Mouse (Mus musculus): Measurements from ENCODE around the gene Ptpn3.
"Not testable (repeated sequence)": the region's sequence is repeated elsewhere in the genome, so short reads cannot be mapped to it uniquely, and the experiment has no call there.

The Ptpn3 gene

DNA sequence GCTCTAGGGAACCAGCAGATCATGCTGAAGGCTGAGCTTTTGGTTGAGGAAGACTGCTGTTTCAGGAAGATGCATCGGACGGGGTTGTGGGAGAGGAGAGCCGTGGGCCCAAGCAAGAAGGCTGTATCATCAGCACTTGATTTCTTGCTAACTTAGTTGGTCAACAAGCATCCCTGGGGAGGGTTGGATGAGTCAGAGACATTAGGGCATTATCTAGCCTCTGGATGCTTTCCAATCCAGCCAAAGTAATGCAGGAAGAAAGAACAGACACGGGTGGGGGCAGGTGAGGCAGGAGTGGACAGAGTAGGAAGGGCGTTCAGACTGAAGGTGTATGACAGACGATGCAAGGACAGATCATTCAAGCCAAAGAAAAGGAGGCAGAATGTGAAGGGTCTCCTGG, 101.0 kb downstream of the Ptpn3 start:
- Histone ChIP-seq H3K4me1 (replicated peaks; ENCODE audit: low read depth, low read length) (peaks cover 21% of the 10 kb centered on the region), H3K9me3 (ENCODE audit: low read length) (peaks cover 41% of the 10 kb centered on the region)
- TF ChIP-seq CTCF (conservative IDR thresholded peaks at IDR 0.05; ENCODE audit: low read length): no peak
- no peak for TF ChIP-seq NANOG (IDR thresholded peaks at IDR 0.05; ENCODE audit: borderline replicate concordance, low read length)
- TF ChIP-seq POU5F1 (IDR thresholded peaks at IDR 0.05; ENCODE audit: borderline replicate concordance, low read length): no peak

DNA sequence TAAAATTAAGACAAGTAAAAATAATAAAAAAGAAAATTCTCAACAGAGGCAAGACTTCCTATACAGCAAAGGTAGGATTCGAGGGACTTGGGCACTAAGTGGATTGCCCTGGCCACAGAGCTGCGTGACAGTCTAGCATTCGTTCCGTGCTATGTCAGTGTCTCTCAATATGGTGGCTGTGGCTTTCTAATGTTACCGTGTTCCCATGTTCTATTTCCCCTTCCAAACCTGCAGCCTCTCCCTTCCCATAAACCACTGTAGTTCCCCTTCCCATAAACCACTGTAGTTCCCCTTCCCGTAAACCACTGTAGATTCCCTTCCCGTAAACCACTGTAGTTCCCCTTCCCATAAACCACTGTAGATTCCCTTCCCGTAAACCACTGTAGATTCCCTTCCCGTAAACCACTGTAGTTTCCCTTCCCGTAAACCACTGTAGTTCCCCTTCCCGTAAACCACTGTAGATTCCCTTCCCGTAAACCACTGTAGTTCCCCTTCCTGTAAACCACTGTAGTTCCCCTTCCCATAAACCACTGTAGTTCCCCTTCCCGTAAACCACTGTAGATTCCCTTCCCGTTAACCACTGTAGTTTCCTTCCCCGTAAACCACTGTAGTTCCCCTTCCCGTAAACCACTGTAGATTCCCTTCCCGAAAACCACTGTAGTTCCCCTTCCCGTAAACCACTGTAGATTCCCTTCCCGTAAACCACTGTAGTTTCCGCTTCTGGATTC, 102.8 kb downstream of the Ptpn3 start:
- not testable (repeated sequence) for H3K27me3 ChIP-seq (ENCODE audit: insufficient read depth, low read length); H3K4me3 ChIP-seq (replicated peaks; ENCODE audit: low read length)
- H3K9me3 ChIP-seq (ENCODE audit: low read length): peaks cover 41% of the 10 kb centered on the region
- peaks cover 21% of the 10 kb centered on the region for H3K4me1 ChIP-seq (replicated peaks; ENCODE audit: low read depth, low read length)
- H3K36me3 ChIP-seq (ENCODE audit: insufficient read depth, low read length): peaks cover 95% of the 10 kb centered on the region

More for the DNA sequence above, 101.0 kb downstream of the Ptpn3 start:
- no peak overlapping the region for H3K4me3 ChIP-seq (replicated peaks; ENCODE audit: low read length)
- peaks cover 96% of the 10 kb centered on the region for H3K36me3 ChIP-seq (ENCODE audit: insufficient read depth, low read length)
- no peaks in the 10 kb centered on the region for H3K27me3 ChIP-seq (ENCODE audit: insufficient read depth, low read length)

DNA sequence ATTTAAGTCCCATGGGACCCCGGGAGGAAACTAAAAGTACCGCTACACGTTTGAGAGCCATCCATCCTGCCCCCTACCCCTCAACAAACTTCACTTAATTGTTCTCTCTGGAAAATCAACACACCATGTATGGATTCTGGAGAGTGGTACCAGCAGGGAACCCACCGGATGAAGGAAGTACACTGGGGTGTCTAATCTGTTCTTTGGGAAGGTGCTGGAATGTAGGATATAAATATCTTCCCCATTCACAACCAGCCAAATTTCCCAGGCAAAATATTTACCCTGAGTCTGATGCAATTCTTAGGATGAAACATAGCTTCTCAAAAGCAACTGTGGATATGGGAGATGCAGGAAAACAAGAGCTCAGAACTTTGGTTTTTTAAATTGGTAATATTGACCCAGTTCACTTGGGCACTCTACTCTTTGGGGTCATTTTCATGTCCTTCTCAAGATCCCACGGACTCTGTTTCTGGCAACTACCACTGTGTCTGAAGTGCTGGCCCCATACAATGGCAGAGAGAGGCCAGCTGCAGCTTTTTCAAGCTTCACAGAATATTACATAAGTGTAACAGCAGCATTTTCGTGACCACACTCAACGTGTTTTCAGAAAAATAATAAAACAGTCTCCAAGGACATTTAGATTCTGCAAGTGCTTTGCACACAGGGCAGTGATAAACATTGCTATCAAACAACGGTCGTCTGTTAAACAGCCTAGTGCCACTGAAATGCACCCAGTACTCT, 109.9 kb downstream of the Ptpn3 start:
- TF ChIP-seq POU5F1 (IDR thresholded peaks at IDR 0.05; ENCODE audit: borderline replicate concordance, low read length) (no peak), CTCF (conservative IDR thresholded peaks at IDR 0.05; ENCODE audit: low read length) (no peak), NANOG (IDR thresholded peaks at IDR 0.05; ENCODE audit: borderline replicate concordance, low read length) (no peak)
- H3K27me3 ChIP-seq (ENCODE audit: insufficient read depth, low read length): 0 out of 2 replicates have a peak, but pooled peaks cover 2% of the 10 kb centered on the region
- no peak overlapping the region for H3K4me3 ChIP-seq (replicated peaks; ENCODE audit: low read length)
- no peaks in the 10 kb centered on the region for H3K9me3 ChIP-seq (ENCODE audit: low read length)
- H3K36me3 ChIP-seq (ENCODE audit: insufficient read depth, low read length): peaks cover 37% of the 10 kb centered on the region
- peaks cover 8% of the 10 kb centered on the region; the same call in 1 of the 2 replicates for H3K4me1 ChIP-seq (replicated peaks; ENCODE audit: low read depth, low read length)

DNA sequence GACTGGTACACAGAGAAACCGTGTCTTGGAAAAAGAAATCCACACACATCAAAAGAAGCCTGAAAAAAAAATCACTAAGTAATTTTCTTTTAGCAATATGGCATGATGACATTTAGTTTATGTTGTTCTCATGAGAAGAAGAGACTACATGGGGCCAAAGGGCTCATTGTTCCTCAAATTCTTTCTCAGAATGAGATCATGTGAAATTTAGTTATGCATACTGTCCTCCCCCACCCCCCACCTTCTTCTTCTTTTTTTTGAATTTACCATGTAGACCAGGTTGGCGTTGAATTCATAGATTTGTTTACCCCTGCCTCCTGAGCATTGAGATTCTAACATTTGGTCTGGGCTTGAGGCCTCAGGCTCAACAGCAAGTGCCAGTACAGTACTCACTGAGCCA, 111.8 kb downstream of the Ptpn3 start:
- no peak for TF ChIP-seq NANOG (IDR thresholded peaks at IDR 0.05; ENCODE audit: borderline replicate concordance, low read length)
- TF ChIP-seq CTCF (conservative IDR thresholded peaks at IDR 0.05; ENCODE audit: low read length): no peak
- no peak for TF ChIP-seq POU5F1 (IDR thresholded peaks at IDR 0.05; ENCODE audit: borderline replicate concordance, low read length)
- H3K36me3 ChIP-seq (ENCODE audit: insufficient read depth, low read length): peaks cover 19% of the 10 kb centered on the region
- H3K9me3 ChIP-seq (ENCODE audit: low read length): no peaks in the 10 kb centered on the region
- H3K4me3 ChIP-seq (replicated peaks; ENCODE audit: low read length): no peak overlapping the region
- 0 out of 2 replicates have a peak, but pooled peaks cover 2% of the 10 kb centered on the region for H3K27me3 ChIP-seq (ENCODE audit: insufficient read depth, low read length)
- H3K4me1 ChIP-seq (replicated peaks; ENCODE audit: low read depth, low read length): peaks cover 9% of the 10 kb centered on the region

DNA sequence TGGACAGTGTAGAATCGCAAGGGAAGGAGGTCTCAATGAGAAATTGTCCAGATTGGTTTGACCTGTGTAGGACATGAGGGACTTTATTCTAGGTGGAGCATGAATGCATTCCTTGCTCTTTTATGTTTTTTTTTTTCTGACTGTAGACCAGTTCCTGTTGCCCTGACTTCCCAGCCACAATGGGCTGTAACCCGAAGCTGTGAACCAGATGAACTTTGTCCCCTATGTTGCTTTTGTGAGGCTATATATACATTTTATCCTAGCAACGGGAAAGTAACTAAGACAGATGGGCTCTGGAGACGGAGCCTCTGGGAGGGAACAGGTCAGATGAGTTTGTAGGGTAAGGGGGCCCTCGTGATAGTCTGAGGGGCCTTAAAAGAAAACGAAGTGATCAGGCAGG, 115.6 kb downstream of the Ptpn3 start:
- H3K36me3 ChIP-seq (ENCODE audit: insufficient read depth, low read length): no peaks in the 10 kb centered on the region
- TF ChIP-seq CTCF (conservative IDR thresholded peaks at IDR 0.05; ENCODE audit: low read length): no peak
- no peak for TF ChIP-seq POU5F1 (IDR thresholded peaks at IDR 0.05; ENCODE audit: borderline replicate concordance, low read length)
- no peak for TF ChIP-seq NANOG (IDR thresholded peaks at IDR 0.05; ENCODE audit: borderline replicate concordance, low read length)
- no peaks in the 10 kb centered on the region for H3K9me3 ChIP-seq (ENCODE audit: low read length)
- H3K27me3 ChIP-seq (ENCODE audit: insufficient read depth, low read length): 0 out of 2 replicates have a peak, but pooled peaks cover 2% of the 10 kb centered on the region
- no peak overlapping the region for H3K4me3 ChIP-seq (replicated peaks; ENCODE audit: low read length)
- H3K4me1 ChIP-seq (replicated peaks; ENCODE audit: low read depth, low read length): peaks cover 9% of the 10 kb centered on the region

DNA sequence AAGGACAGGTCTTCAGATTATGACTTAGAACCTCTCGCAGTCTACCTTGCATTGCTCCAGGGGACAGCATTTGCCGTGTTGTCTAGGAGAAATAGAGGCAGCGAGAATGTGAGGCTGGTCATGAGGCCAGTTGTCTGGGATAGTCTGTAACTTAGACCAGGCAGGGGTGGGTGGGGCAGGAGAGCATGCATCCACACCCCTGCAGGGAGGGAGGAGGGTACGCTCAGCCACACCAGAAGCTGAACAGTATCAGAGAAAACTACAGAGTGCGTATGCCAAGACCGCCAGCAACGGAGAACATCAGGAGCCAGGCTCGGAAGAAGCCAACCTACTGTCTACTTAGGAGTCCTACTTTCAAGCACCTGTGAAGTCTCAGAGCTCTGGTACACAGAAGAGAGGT, 116.2 kb downstream of the Ptpn3 start:
- no peak overlapping the region for H3K4me3 ChIP-seq (replicated peaks; ENCODE audit: low read length)
- 0 out of 2 replicates have a peak, but pooled peaks cover 2% of the 10 kb centered on the region for H3K27me3 ChIP-seq (ENCODE audit: insufficient read depth, low read length)
- TF ChIP-seq CTCF (conservative IDR thresholded peaks at IDR 0.05; ENCODE audit: low read length) (no peak), POU5F1 (IDR thresholded peaks at IDR 0.05; ENCODE audit: borderline replicate concordance, low read length) (no peak), NANOG (IDR thresholded peaks at IDR 0.05; ENCODE audit: borderline replicate concordance, low read length) (no peak)
- H3K9me3 ChIP-seq (ENCODE audit: low read length): no peaks in the 10 kb centered on the region
- H3K36me3 ChIP-seq (ENCODE audit: insufficient read depth, low read length): no peaks in the 10 kb centered on the region
- H3K4me1 ChIP-seq (replicated peaks; ENCODE audit: low read depth, low read length): peaks cover 9% of the 10 kb centered on the region

DNA sequence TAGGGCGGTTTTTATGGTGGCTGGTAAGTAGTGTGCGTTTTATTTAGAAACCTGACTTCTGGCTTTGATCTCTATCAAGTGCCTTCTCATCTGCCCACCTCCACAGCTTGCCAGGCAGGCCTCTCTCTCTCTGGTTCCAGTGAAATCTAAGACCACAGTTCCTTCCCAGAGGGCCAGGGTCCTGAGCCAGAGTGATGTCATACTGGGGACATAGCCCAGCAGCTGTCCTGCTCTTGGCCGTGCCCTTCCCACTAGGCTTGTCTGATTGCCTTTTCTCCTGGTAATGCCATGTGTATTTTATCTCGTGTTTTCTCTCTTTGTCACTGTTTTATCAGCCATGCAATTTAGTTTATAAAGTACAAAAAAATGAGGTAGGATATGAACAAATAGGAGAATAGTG, 118.1 kb downstream of the Ptpn3 start:
- H3K27me3 ChIP-seq (ENCODE audit: insufficient read depth, low read length): no peaks in the 10 kb centered on the region
- peaks cover 15% of the 10 kb centered on the region for H3K4me1 ChIP-seq (replicated peaks; ENCODE audit: low read depth, low read length)
- TF ChIP-seq NANOG (IDR thresholded peaks at IDR 0.05; ENCODE audit: borderline replicate concordance, low read length) (no peak), CTCF (conservative IDR thresholded peaks at IDR 0.05; ENCODE audit: low read length) (no peak), POU5F1 (IDR thresholded peaks at IDR 0.05; ENCODE audit: borderline replicate concordance, low read length) (no peak)
- no peaks in the 10 kb centered on the region for H3K9me3 ChIP-seq (ENCODE audit: low read length)
- H3K36me3 ChIP-seq (ENCODE audit: insufficient read depth, low read length): no peaks in the 10 kb centered on the region
- no peak overlapping the region for H3K4me3 ChIP-seq (replicated peaks; ENCODE audit: low read length)

DNA sequence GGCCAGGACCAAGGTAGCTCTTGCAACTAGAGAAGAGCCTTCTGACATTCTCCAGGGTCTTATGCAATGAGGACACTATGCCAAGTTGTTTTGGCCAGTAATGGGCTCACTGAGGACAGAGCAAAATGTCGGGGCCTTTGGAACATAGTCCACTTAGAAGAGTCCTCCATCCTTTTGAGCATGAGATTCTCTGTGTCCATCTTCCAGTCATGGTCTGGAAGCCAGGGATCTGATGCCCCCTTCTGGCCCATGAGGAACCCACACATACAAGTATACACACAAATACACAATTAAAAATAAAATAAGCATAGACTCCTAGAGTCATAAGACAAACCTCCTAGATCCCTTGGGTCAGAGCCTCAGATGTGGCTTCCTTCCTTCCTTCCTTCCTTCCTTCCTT, 120.1 kb downstream of the Ptpn3 start:
- H3K4me1 ChIP-seq (replicated peaks; ENCODE audit: low read depth, low read length): peaks cover 22% of the 10 kb centered on the region
- no peaks in the 10 kb centered on the region for H3K36me3 ChIP-seq (ENCODE audit: insufficient read depth, low read length)
- TF ChIP-seq POU5F1 (IDR thresholded peaks at IDR 0.05; ENCODE audit: borderline replicate concordance, low read length) (no peak), NANOG (IDR thresholded peaks at IDR 0.05; ENCODE audit: borderline replicate concordance, low read length) (no peak), CTCF (conservative IDR thresholded peaks at IDR 0.05; ENCODE audit: low read length) (0 out of 2 replicates have a peak, but pooled peaks have one; percentile 17)
- H3K9me3 ChIP-seq (ENCODE audit: low read length): no peaks in the 10 kb centered on the region
- H3K27me3 ChIP-seq (ENCODE audit: insufficient read depth, low read length): no peaks in the 10 kb centered on the region
- no peak overlapping the region for H3K4me3 ChIP-seq (replicated peaks; ENCODE audit: low read length)

All from E14TG2a.4 (cell line).